In genomic region chr3:85703141-85703882, GRCm38 (mm10) we compare ENCODE assay signal across 11 mouse cellular contexts.
A peak's percentile ranks its signal among the peaks of the same experiment; 100 is the strongest.
DNase-seq lines count a peak whose midpoint lies in the region; ATAC-seq and TF ChIP-seq lines count a peak whose summit lies in the region.
"Had no signal": no experiment of that assay in that cellular context is flagged by ENCODE, and none has a peak within 500 bp of the region (broad histone marks: within the 10 kb centered on the region; RNA-seq: fewer than 3 reads in every experiment).

No protein-coding gene starts in this region.

- no peak for TF ChIP-seq POLR2A in cerebellum, adult 2 months (IDR thresholded peaks at IDR 0.05; ENCODE audit: borderline replicate concordance, insufficient read depth, low read length)

- TF ChIP-seq CTCF in cerebellum, adult 2 months (IDR thresholded peaks at IDR 0.05; ENCODE audit: borderline replicate concordance, insufficient read depth, low read depth, low read length), result no peak

- peaks cover 0 to 6% of the 10 kb centered on the region in 2 experiments; a peak in 2 of 4 replicates for H3K4me1 ChIP-seq in heart, embryonic 14.5 days (ENCODE audit: control insufficient read depth in 2 of 2, insufficient read depth in 2 of 2, low read length in 2 of 2)
- H3K4me1 ChIP-seq in cerebellum, adult 2 months (ENCODE audit: control insufficient read depth, insufficient read depth, low read length), result no peaks in the 10 kb centered on the region
- H3K4me1 ChIP-seq in stomach, embryonic 14.5 days (ENCODE audit: control insufficient read depth, insufficient read depth, low read length), result no peaks in the 10 kb centered on the region
- H3K4me1 ChIP-seq: embryonic facial prominence, embryonic 13.5 days had no signal

- 51% methylated on average over 6 of the region's 6 CpGs for WGBS in heart, embryonic 14.5 days
- WGBS in cerebellum, adult 2 months, result 47% methylated on average over 6 of the region's 6 CpGs
- 48% methylated on average over 6 of the region's 6 CpGs for WGBS in stomach, embryonic 14.5 days

- no peak for DNase-seq in heart, postnatal 25 days (ENCODE audit: low spot score)
- DNase-seq in lung, postnatal 25 days (ENCODE audit: low spot score), result peak; percentile 1
- no peak for DNase-seq in lung, adult 18-20 months
- peak; percentile 44 to 55 for DNase-seq in cerebellum, adult 2 months
- no peak for DNase-seq in spleen, postnatal 14 days (ENCODE audit: low spot score in 2 of 2)
- no peak for DNase-seq in left cerebral cortex, adult 9 months (ENCODE audit: low spot score in 2 of 2)
- DNase-seq: kidney, postnatal 14 days had no signal

- H3K9ac ChIP-seq in heart, embryonic 14.5 days (ENCODE audit: low read length), result no peak overlapping the region
- no peak overlapping the region for H3K9ac ChIP-seq in stomach, embryonic 14.5 days (replicated peaks; ENCODE audit: low read depth, low read length)
- H3K9ac ChIP-seq: embryonic facial prominence, embryonic 13.5 days; liver, embryonic 15.5 days had no signal

- H3K36me3 ChIP-seq in heart, embryonic 14.5 days (ENCODE audit: control insufficient read depth, insufficient read depth, low read length), result no peaks in the 10 kb centered on the region
- H3K36me3 ChIP-seq in stomach, embryonic 14.5 days (ENCODE audit: control insufficient read depth, insufficient read depth, low read length), result no peaks in the 10 kb centered on the region
- H3K36me3 ChIP-seq: embryonic facial prominence, embryonic 13.5 days; liver, embryonic 15.5 days had no signal

- no peaks in the 10 kb centered on the region for H3K9me3 ChIP-seq in heart, embryonic 14.5 days (ENCODE audit: control insufficient read depth, low read length)
- no peaks in the 10 kb centered on the region for H3K9me3 ChIP-seq in stomach, embryonic 14.5 days (ENCODE audit: control insufficient read depth, low read depth, low read length)
- H3K9me3 ChIP-seq: embryonic facial prominence, embryonic 13.5 days; liver, embryonic 15.5 days had no signal

- intact Hi-C loops in heart, postnatal 25 days (cut with DNase I), result no loop called here

- peak overlapping the region; percentile 6 to 48; a peak in 1 of 4 replicates for H3K27ac ChIP-seq in heart, embryonic 14.5 days (replicated peaks in 1 of 2; ENCODE audit: control insufficient read depth in 1 of 2, insufficient read depth in 1 of 2, low read depth in 2 of 2, low read length in 2 of 2)
- H3K27ac ChIP-seq in cerebellum, adult 2 months (ENCODE audit: insufficient read depth, low read length), result no peak overlapping the region
- no peak overlapping the region for H3K27ac ChIP-seq in stomach, embryonic 14.5 days (ENCODE audit: low read length)
- H3K27ac ChIP-seq: embryonic facial prominence, embryonic 13.5 days; liver, embryonic 15.5 days had no signal

- H3K4me2 ChIP-seq in heart, embryonic 14.5 days (ENCODE audit: low read length), result no peak overlapping the region
- H3K4me2 ChIP-seq in stomach, embryonic 14.5 days (replicated peaks; ENCODE audit: low read depth, low read length), result no peak overlapping the region
- H3K4me2 ChIP-seq: embryonic facial prominence, embryonic 13.5 days; liver, embryonic 15.5 days had no signal

- no peak overlapping the region for H3K4me3 ChIP-seq in heart, embryonic 14.5 days (ENCODE audit: control insufficient read depth in 1 of 2, insufficient read depth in 1 of 2, low read depth in 1 of 2, low read length in 2 of 2)
- H3K4me3 ChIP-seq in cerebellum, adult 2 months (replicated peaks; ENCODE audit: insufficient read depth, low read depth, low read length), result no peak overlapping the region
- H3K4me3 ChIP-seq in stomach, embryonic 14.5 days (ENCODE audit: low read depth, low read length), result no peak overlapping the region
- H3K4me3 ChIP-seq: embryonic facial prominence, embryonic 13.5 days; liver, embryonic 15.5 days had no signal

- H3K27me3 ChIP-seq in heart, embryonic 14.5 days (ENCODE audit: control insufficient read depth, insufficient read depth, low read length), result no peaks in the 10 kb centered on the region
- no peaks in the 10 kb centered on the region for H3K27me3 ChIP-seq in cerebellum, adult 2 months (ENCODE audit: control insufficient read depth, insufficient read depth, low read length)
- no peaks in the 10 kb centered on the region for H3K27me3 ChIP-seq in stomach, embryonic 14.5 days (ENCODE audit: control insufficient read depth, insufficient read depth, low read length)
- H3K27me3 ChIP-seq: embryonic facial prominence, embryonic 13.5 days; liver, embryonic 15.5 days had no signal

- ATAC-seq in heart, embryonic 14.5 days (ENCODE audit: insufficient number of reproducible peaks, insufficient read depth, low FRiP score, low read depth), result peak; percentile 39; the same call in 1 of the 2 replicates
- ATAC-seq in stomach, embryonic 14.5 days (ENCODE audit: insufficient number of reproducible peaks, insufficient read depth, low FRiP score, low read depth), result 0 out of 2 replicates have a peak, but pooled peaks have one; percentile 67

Comparison
In these comparisons a context has a peak if more than half of its experiments do, and no peak if none do; other contexts are left out.
1. DNase-seq: peak in lung, postnatal 25 days (single experiment) and cerebellum, adult 2 months (2 of 2); none in heart, postnatal 25 days (single experiment), lung, adult 18-20 months (0 of 2), spleen, postnatal 14 days (0 of 2) and left cerebral cortex, adult 9 months (0 of 2).
2. H3K27ac ChIP-seq: peak in heart, embryonic 14.5 days (2 of 2); none in cerebellum, adult 2 months (single experiment) and stomach, embryonic 14.5 days (single experiment).